Mouse (Mus musculus) intestine, postnatal 0 days (tissue): ENCODE measurements at regions not wholly inside any gene's neighbourhood (a gene's known extent, or its start where the extent isn't known, plus 50 kb on each side); places are given as distances from the start of the nearest gene placed in this dataset.

Experiments
- ATAC-seq: fragments of 200-750 bp; cut with Nextera tagmentation; 2 replicates; pipeline ENCODE4 v1.8.0; 2017; ENCODE audit warnings: mild to moderate bottlenecking, moderate TSS enrichment, moderate library complexity
- H3K27ac ChIP-seq: fragments of 300-500 bp; sonication (generic); 2 replicates; pipeline ENCODE4 v1.5.1; 2014; ENCODE audit warnings: mild to moderate bottlenecking, low read depth, low read length, moderate library complexity
- H3K27me3 ChIP-seq: fragments of 300-500 bp; sonication (generic); replicated peaks from 2 replicates; pipeline ENCODE4 v1.6.1; 2014; ENCODE audit warnings: low read length, mixed read lengths; ENCODE audit not compliant: control insufficient read depth, insufficient read depth
- H3K36me3 ChIP-seq: fragments of 300-500 bp; sonication (generic); 2 replicates; pipeline ENCODE4 v1.6.1; 2014; ENCODE audit warnings: mild to moderate bottlenecking, moderate library complexity; ENCODE audit not compliant: control insufficient read depth, insufficient read depth
- H3K4me1 ChIP-seq: fragments of 300-500 bp; sonication (generic); replicated peaks from 2 replicates; pipeline ENCODE4 v1.6.1; 2014; ENCODE audit warnings: antibody characterized with exemption, low read length, mixed read lengths; ENCODE audit not compliant: control insufficient read depth, insufficient read depth
- H3K4me2 ChIP-seq: fragments of 300-500 bp; sonication (generic); replicated peaks from 2 replicates; pipeline ENCODE4 v1.6.1; 2014; ENCODE audit warnings: low read depth, mild to moderate bottlenecking, moderate library complexity
- H3K4me3 ChIP-seq: fragments of 300-500 bp; sonication (generic); 2 replicates; pipeline ENCODE4 v1.5.1; 2014; ENCODE audit warnings: low read depth, low read length
- H3K9ac ChIP-seq: fragments of 300-500 bp; sonication (generic); 2 replicates; pipeline ENCODE4 v1.6.1; 2014; ENCODE audit warnings: mild to moderate bottlenecking, low read depth, low read length
- H3K9me3 ChIP-seq: fragments of 300-500 bp; sonication (generic); 2 replicates; pipeline ENCODE4 v1.6.1; 2016; ENCODE audit warnings: mixed run types; ENCODE audit not compliant: control insufficient read depth
- CTCF ChIP-seq: sonication (generic); IDR thresholded peaks from 2 replicates; pipeline ENCODE4 v1.5.1; 2016; ENCODE audit warnings: low read depth, mild to moderate bottlenecking, control low read depth, antibody characterized with exemption, moderate library complexity
- WGBS: fragments of 180-500 bp; shearing (Covaris S2); extraction: QIAGEN DNeasy Blood & Tissue Kit; methylation state at CpG from one replicate; pipeline ENCODE4 v1.1.7; 2014; 5-methylcytosine and 5-hydroxymethylcytosine counted together

DNA sequence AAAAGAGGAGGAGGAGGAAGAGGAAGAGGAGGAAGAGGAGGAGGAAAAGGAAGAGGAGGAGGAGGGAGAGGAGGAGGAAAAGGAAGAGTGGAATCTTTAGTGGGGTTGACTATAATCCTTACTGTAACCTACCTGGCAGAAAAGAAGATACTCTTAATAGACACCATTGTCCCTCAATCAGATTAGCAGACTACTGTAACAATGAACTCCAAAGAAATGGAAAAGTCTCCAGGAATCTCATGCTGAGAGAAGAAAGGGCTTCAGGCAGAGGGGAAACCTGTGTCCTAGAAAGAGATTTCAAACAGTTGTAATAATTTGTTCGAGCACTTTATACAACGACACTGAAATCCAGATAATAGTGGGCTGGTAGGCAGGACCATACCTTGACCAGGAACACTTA, 87.6 kb upstream of the Chd2 start:
- no peaks in the 10 kb centered on the region for H3K9me3 ChIP-seq
- no peak for TF ChIP-seq CTCF
- no peaks in the 10 kb centered on the region for H3K36me3 ChIP-seq
- H3K27me3 ChIP-seq: no peaks in the 10 kb centered on the region
- ATAC-seq: no peak
- no peak overlapping the region for H3K4me3 ChIP-seq
- no peak overlapping the region for H3K9ac ChIP-seq
- H3K4me2 ChIP-seq: no peak overlapping the region
- WGBS: 87% methylated on average over 2 of the region's 2 CpGs
- H3K27ac ChIP-seq: no peak overlapping the region
- H3K4me1 ChIP-seq: no peaks in the 10 kb centered on the region; the same call in 1 of the 2 replicates

DNA sequence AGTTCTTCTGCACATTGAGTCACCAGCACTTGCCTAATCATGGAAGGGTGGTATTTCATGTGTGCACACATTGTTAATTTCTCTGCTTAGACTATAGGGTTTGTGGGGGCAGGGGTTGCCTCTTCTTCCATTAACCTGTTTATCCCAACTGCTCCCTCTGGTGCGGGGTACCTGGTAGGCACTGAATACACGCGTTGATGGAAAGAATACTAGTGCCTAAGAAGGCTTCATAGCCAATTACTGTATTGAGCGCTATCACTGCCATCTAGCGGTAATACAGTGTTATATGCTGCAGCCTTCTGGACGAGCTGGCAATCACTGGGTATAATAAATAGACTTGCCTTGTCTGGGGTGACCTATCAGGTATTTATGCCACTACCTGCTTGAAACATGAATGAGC, 86.4 kb upstream of the Chd2 start:
- TF ChIP-seq CTCF: peak; percentile 93

DNA sequence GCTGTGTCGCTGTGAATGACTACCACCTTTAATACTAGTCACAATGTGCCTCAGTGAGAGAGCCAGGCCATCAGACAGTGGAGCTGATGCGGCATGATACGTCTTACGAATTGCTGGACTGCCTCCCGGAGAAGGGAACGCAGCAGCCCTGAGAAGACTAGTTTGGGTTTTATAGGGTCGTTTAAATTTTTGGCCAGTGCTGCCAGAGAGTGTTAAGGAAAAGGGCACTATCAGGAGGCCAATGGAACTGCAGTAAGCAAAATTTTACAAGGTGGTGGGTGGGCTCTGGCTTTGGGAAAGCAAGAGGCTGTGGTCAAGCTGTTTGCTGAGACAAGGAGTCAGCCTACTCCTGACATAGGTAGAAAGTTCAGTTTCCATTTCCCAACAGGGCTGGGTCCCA, 84.7 kb upstream of the Chd2 start:
- ATAC-seq: no peak
- Histone ChIP-seq H3K36me3 (no peaks in the 10 kb centered on the region), H3K27me3 (no peaks in the 10 kb centered on the region), H3K4me2 (no peak overlapping the region), H3K4me3 (no peak overlapping the region), H3K4me1 (no peaks in the 10 kb centered on the region; the same call in 1 of the 2 replicates), H3K9me3 (no peaks in the 10 kb centered on the region), H3K27ac (no peak overlapping the region), H3K9ac (no peak overlapping the region)
- WGBS: 70% methylated on average over 7 of the region's 7 CpGs
- no peak for TF ChIP-seq CTCF

More for the DNA sequence above, 86.4 kb upstream of the Chd2 start:
- WGBS: 0% methylated on average over 6 of the region's 6 CpGs
- Histone ChIP-seq H3K36me3 (no peaks in the 10 kb centered on the region), H3K4me2 (no peak overlapping the region), H3K9me3 (no peaks in the 10 kb centered on the region), H3K4me3 (no peak overlapping the region), H3K4me1 (no peaks in the 10 kb centered on the region; the same call in 1 of the 2 replicates), H3K27ac (no peak overlapping the region), H3K9ac (no peak overlapping the region), H3K27me3 (no peaks in the 10 kb centered on the region)
- peak; percentile 80 for ATAC-seq

DNA sequence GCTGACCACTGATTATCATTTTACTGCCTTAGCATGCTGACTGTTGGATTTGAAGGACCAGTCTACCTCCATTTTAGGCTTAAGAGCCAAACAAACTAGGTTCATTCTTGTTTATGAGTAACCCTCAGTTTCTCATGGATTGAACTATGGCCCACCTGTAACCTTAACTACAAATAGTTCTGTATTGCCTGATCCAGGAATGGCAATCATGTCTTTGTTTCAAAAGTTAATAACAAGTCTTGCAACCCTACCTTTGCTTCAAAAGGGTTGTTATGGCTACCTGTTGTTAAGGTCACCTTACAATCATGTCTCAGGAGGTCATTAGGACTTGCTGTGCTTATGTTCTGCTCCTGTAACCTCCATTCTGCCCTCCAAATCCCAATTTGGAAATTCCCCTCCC, 84.0 kb upstream of the Chd2 start:
- Histone ChIP-seq H3K27ac (no peak overlapping the region), H3K9me3 (no peaks in the 10 kb centered on the region), H3K27me3 (no peaks in the 10 kb centered on the region), H3K9ac (no peak overlapping the region), H3K4me1 (no peaks in the 10 kb centered on the region; the same call in 1 of the 2 replicates), H3K4me3 (no peak overlapping the region), H3K36me3 (no peaks in the 10 kb centered on the region), H3K4me2 (no peak overlapping the region)
- TF ChIP-seq CTCF: no peak
- ATAC-seq: no peak

DNA sequence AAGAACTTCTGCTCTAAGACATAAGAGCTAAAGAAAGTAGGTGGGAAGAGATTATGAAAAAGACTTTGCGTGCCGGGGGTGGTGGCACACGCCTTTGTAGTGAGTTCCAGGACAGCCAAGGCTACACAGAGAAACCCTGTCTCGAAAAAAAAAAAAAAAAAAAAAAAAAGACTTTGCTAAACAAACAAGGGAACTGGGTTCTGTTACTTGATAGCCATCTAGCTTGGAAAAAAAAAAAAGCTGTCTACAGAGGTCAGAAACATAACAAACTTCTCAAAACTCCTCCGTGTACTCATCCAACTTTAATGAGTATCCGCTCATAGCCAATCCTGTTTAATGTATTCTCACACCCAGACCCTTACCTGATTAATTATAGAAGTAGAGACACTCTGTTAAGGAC, 83.4 kb upstream of the Chd2 start:
- Histone ChIP-seq H3K9me3 (no peaks in the 10 kb centered on the region), H3K36me3 (no peaks in the 10 kb centered on the region), H3K4me1 (no peaks in the 10 kb centered on the region; the same call in 1 of the 2 replicates), H3K4me2 (no peak overlapping the region), H3K27me3 (no peaks in the 10 kb centered on the region), H3K9ac (no peak overlapping the region), H3K4me3 (no peak overlapping the region), H3K27ac (no peak overlapping the region)
- no peak for ATAC-seq
- TF ChIP-seq CTCF: no peak
- 70% methylated on average over 6 of the region's 6 CpGs for WGBS

DNA sequence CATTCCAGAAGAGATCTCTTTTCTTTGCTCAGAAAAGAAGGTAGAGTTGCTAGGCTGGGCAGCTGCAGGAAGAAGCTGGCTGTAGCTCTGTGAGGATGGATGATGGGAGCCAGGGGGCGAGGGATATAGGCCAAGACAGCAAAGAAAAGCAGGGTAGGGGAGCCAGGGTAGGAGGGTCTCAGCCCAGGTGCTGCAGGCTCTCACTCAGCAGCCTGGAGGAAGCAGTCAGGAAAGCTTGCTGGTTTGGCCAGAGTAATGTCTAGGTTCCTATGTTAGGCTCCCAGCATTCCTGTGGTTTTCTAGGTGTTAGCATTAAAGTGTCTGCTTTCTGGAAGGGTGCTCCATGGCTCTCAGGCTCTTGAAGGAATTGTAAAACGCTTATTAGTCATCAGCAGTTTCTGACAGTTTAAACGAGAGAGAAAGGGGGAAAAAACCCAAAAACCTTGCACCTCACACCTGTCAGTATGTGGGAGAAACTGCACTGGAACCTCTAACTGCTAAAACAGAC, 82.5 kb upstream of the Chd2 start:
- H3K4me2 ChIP-seq: no peak overlapping the region
- no peak overlapping the region for H3K4me3 ChIP-seq
- H3K27me3 ChIP-seq: no peaks in the 10 kb centered on the region
- H3K9ac ChIP-seq: no peak overlapping the region
- no peaks in the 10 kb centered on the region for H3K36me3 ChIP-seq
- H3K4me1 ChIP-seq: no peaks in the 10 kb centered on the region; the same call in 1 of the 2 replicates
- H3K9me3 ChIP-seq: no peaks in the 10 kb centered on the region
- no peak overlapping the region for H3K27ac ChIP-seq
- no peak for TF ChIP-seq CTCF
- ATAC-seq: no peak
- WGBS: 77% methylated on average over 3 of the region's 3 CpGs

DNA sequence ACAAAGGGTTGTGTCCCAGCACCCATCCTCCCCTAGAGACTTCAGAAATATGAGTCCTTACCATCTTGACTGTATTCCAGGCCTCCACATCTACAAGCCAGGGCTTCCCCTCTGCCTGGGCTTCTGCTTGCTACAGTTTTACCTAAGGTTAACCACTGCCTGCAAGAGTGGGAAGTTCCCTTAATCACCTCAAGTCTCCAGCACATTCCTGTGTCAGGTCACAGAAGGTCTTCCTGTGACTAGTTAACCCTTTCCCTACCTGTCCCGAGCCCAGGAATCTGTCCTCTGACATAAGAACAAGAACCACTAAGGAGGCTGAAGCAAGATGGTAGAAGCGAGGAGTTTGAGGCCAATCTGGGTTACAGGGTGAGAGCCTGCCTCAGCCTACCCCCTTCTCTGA, 80.8 kb upstream of the Chd2 start:
- 80% methylated on average over 2 of the region's 2 CpGs for WGBS
- no peaks in the 10 kb centered on the region for H3K36me3 ChIP-seq
- ATAC-seq: no peak
- no peak overlapping the region for H3K4me3 ChIP-seq
- no peak for TF ChIP-seq CTCF
- H3K4me1 ChIP-seq: no peaks in the 10 kb centered on the region
- H3K9me3 ChIP-seq: no peaks in the 10 kb centered on the region
- H3K9ac ChIP-seq: no peak overlapping the region
- no peak overlapping the region for H3K27ac ChIP-seq
- H3K4me2 ChIP-seq: no peak overlapping the region
- H3K27me3 ChIP-seq: no peaks in the 10 kb centered on the region
